Mouse (Mus musculus) left cerebral cortex, adult 11 months (tissue): ENCODE measurements around the gene Cdan1.

ENCODE experiments used
- DNase-seq: peaks from one replicate; pipeline ENCODE4 v3.0.0; 2022; ENCODE audit warnings: low spot score

Cdan1 gene

DNA sequence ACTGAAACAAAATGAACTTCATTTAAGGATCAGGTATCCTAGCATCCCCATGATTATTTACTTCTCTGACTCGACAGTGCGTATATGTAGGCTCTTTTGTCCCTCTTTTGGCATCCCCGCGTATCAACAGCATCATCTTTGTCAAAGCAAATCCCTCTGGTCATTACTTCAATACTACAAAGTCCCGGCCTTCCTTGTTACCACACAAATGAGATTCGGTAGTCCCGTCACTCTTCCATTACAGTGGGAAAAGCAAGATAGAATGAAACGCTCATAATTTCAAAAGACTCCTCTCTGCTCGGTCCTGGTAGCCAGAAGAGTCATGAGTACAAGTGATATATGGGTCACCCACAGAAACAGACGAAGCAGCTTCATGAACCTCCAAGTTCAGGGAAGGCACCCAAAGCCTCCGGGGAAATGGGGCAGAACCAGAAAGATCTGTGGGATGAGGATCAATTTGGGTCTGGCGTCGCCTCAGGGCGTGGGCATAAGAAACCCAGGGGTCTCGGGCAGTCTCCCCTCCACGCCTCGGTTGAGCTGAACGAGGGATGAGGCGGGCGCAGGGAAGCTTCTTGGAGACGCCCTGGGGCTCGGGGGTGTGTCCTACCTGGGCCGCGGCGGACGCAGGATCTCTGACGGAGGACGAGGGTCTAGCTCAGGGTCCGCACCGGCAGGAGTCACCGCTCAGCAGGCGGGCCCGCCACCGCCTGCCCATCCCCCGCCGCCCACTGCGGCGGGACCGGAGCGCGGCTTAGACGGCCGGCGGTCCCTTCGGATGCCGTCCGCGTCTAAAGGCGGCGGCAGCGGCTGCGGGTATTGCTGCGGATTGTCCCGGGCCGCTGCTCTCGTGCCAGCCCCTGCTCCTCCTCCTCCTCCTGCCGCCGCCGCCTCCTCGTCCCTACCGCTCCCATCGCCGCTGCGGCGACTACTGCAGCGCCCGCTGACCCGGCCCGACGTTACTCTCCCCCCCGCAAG, at the start of gene Cdan1:
Gene Cdan1 (minus strand): TSS at position 680 of the 975 bp plus-strand sequence.
- no peak for DNase-seq

- DNase-seq, result no peak
Measured at GRCm38 (mm10) chr2:120896361-120896760, 46.4 kb upstream of the Cdan1 start.

GRCm38 (mm10) chr2:120887601-120888000, 37.7 kb upstream of the Cdan1 start:
- no peak for DNase-seq

DNA sequence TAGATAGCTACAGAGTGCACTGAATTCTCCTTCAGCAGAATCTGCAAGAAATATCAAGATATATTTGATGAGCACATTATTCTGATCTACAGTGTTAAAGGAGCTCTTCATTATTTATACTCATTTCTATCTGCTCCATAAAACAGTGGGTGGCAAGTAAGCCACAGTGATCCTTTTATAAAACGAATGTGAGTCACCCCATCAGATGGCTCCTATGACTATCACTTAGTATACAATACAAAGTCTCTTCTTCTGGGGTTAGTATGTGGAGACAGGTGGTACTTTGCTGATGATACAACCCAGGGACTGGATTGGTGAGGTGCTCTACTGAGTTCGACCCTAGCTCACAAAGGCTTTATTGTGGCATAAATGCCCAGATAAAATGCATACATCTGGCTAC, 23.3 kb upstream of the Cdan1 start:
- no peak for DNase-seq

GRCm38 (mm10) chr2:120871447-120872336, 21.8 kb upstream of the Cdan1 start:
- no peak for DNase-seq

- no peak for DNase-seq
Measured at GRCm38 (mm10) chr2:120867336-120867735, 17.4 kb upstream of the Cdan1 start.

- no peak for DNase-seq
Measured at GRCm38 (mm10) chr2:120866561-120866960, 16.6 kb upstream of the Cdan1 start.

DNA sequence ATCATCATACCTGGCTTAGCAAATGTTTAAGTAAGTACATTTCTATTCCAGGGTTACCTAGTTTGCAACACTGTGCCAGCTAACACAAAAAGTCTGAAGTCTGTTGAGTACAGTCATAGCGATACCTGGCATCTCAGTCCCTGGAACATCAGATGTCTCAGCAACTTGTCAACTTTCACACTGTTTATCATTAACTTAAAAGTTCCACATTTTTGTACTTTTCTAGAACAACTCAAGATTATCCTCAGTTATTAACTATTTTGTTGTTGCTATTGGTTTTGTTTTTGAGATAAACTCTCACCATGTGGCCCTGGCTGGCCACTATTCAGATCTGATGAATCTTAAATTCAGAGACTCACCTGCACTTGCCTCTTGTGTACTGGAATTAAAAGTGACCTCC, 13.5 kb upstream of the Cdan1 start:
- DNase-seq, result no peak

GRCm38 (mm10) chr2:120860699-120861098, 10.8 kb upstream of the Cdan1 start:
- no peak for DNase-seq

GRCm38 (mm10) chr2:120858131-120858530, 8.2 kb upstream of the Cdan1 start:
- DNase-seq, result no peak

GRCm38 (mm10) chr2:120853151-120853550, 3.2 kb upstream of the Cdan1 start:
- no peak for DNase-seq

- no peak for DNase-seq
Measured at GRCm38 (mm10) chr2:120852626-120853025, 2.7 kb upstream of the Cdan1 start.

DNA sequence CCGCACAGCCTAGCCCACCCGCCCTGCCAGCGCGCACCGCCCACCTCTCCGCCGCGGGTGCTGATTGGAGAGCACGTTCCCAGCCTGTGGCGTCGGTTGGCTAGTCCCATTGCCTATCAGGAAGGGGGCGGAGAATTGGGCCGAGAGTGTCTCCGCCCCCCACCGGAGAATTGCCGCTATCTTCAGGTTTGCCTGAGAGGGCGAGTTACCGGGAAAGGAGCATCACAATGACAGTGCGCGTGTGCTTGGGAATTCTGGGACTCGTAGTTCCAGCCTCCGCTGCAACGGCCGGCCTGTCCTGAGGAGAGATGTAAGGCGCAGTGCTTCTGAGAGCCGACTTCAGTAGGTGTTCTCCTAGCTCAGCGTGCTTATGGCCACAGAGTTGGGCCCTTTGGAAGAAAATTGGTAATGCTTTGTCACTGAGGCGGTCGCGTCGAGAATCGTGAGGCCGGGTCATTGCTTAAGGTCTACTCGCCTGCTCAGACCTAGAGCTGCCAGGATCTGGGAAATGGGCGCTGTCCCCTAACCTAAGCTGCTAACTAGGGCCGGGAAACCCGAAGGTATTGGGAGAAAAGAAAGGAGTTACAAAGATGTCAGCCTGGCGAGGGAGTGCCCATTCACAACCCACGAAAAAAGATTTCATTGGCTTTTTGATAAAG, 625 bp upstream of the Cdan1 start, which contains the start of gene Ttbk2:
Gene Ttbk2 (minus strand): TSS at position 181 of the 659 bp plus-strand sequence.
- peak; percentile 97 for DNase-seq

DNA sequence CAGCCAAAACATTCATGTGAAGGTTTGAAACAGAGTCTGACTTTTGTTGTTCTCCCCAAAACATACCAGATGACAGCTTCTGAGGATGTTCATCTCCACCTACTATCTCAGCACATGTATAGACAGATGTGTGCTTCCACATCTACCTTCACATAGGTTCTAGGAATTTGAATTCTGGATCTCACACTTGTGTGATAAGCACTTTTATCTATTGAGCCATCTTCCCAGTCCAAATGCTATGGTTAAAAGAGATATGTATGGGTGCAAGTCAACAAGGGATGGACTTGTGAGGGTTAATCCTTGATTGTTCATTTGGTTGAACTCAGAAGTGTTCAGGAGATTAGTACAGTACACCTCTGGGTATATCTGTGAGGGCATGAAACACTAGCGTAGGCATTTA, 4.6 kb downstream of the Cdan1 start:
- no peak for DNase-seq

GRCm38 (mm10) chr2:120843990-120844389, 5.9 kb downstream of the Cdan1 start:
- DNase-seq, result no peak

DNA sequence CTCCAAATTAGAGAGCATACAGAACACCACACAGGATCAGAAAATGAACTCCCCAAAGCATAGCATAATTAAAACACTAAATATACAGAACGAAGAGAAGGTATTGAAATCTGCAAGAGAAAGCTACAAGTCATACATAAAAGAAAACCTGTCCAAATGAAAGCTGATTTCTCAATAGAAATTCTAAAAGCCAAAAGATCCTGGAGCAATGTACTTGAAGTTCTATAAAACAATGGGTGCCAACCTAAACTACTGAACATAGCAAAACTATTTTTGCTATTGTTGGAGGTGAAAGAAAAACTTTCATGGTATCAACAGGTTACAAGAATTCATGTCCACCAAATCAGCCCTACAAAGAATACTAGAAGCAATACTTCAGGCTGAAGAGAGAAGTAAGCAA, 8.7 kb downstream of the Cdan1 start:
- DNase-seq, result no peak

DNA sequence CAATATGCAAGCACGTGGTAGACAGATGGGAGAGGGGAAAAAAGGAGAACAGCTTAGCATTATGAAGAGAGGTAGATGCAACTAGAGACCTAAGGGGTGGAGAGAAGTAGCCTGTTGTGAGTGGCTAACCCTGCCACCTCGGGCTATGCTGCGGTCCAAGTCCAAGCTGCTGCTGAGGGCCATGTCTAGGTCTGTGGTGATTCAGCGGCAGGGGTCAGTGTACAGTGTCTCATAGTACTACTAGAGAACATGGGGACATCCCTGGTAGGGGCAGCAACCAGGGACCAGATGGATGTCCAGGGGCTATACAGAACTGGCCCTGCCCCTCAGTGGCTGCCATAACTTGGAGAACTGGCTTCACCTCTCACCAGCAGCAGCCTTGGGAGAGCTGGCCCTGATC, 14.8 kb downstream of the Cdan1 start:
- DNase-seq, result no peak

DNA sequence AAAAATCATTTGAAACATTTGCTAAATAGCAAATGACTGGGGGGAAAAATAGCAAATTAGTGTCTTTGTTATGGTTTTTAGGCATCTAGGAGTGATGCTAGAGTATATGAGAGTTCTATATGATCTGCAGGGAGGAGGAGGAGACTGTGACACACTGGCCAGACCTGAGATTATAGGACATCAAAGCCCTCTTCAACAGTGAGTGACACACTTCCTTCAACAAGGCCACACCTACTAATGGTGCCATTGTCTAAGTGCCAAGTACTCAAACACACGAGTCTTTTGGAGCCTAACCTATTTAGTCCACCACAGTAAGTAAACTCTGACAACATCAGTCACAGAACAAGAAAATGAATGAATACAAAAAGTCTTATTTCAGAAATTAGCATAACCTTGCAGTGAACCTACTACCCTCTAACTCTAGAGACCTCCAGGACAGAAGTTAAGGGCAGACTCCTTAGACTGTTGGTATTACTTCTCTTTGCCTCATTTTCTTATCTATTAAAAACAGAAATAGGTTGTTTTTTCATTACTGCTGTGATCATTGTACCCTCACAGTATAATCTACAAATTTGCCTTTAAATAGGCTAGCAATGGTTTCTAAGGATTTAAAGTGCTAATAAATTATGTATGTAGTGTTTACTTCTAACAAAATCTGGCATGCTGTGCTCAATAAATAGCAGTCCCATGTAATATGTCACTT, 22.8 kb downstream of the Cdan1 start:
- no peak for DNase-seq

GRCm38 (mm10) chr2:120770265-120770935, 79.5 kb downstream of the Cdan1 start:
- peak; percentile 12 for DNase-seq

DNA sequence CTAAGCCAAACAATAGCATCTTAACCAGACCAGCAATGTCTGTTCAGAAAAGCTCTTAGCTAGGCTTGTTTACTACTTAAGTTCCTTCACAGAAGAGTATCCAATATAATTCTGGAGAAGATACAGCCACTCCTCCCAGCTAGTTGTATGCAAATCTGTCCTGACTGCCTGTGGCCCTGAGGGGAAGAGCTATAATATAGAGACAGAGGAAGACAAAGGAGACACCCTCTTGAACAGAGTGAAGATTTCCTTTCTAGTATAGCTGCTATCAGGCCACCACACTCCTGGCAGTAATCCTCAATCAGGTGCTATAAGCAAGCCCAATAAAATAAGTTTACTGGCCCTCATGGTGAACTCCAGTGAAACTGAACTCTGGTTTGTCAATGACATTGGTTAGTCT, 88.0 kb downstream of the Cdan1 start:
- no peak for DNase-seq

GRCm38 (mm10) chr2:120748041-120748440, 101.9 kb downstream of the Cdan1 start:
- DNase-seq, result no peak
